Mouse (Mus musculus): ENCODE data around the gene Wrap73. TPM values are rescaled to one million over a fixed set of nuclear protein-coding genes. Genes with fewer than 3 reads are reported as not detected.

Gene Wrap73
- polyA plus RNA-seq, 1 experiment from 2014 or later: 41.7 TPM

GRCm38 (mm10) chr4:154144712-154145111 is 2.5 kb downstream of the Wrap73 start:
- WGBS: 75% methylated on average over 3 of the region's 3 CpGs
- peaks cover 23% of the 10 kb centered on the region for H3K27me3 ChIP-seq (ENCODE audit: control insufficient read depth, insufficient read depth, low read length)
- ATAC-seq (ENCODE audit: low FRiP score, low TSS enrichment): no peak
- H3K4me1 ChIP-seq (ENCODE audit: control insufficient read depth, insufficient read depth, low read length): peaks cover 14% of the 10 kb centered on the region
- H3K9me3 ChIP-seq (ENCODE audit: control insufficient read depth, low read length): no peaks in the 10 kb centered on the region
- no peak overlapping the region for H3K9ac ChIP-seq (ENCODE audit: low read depth, low read length)
- no peak overlapping the region for H3K27ac ChIP-seq (ENCODE audit: low read depth, low read length)
- H3K36me3 ChIP-seq (ENCODE audit: control insufficient read depth, insufficient read depth, low read length): peaks cover 23% of the 10 kb centered on the region; the same call in 1 of the 2 replicates
- no peak overlapping the region for H3K4me3 ChIP-seq (ENCODE audit: low read length)
- H3K4me2 ChIP-seq (replicated peaks; ENCODE audit: low read depth, low read length): no peak overlapping the region

GRCm38 (mm10) chr4:154146342-154146741 is 4.2 kb downstream of the Wrap73 start:
- no peak overlapping the region for H3K27ac ChIP-seq (ENCODE audit: low read depth, low read length)
- no peak overlapping the region for H3K4me3 ChIP-seq (ENCODE audit: low read length)
- peaks cover 6% of the 10 kb centered on the region for H3K27me3 ChIP-seq (ENCODE audit: control insufficient read depth, insufficient read depth, low read length)
- 0 out of 2 replicates have a peak, but pooled peaks cover 8% of the 10 kb centered on the region for H3K4me1 ChIP-seq (ENCODE audit: control insufficient read depth, insufficient read depth, low read length)
- WGBS: 85% methylated on average over 10 of the region's 10 CpGs
- H3K36me3 ChIP-seq (ENCODE audit: control insufficient read depth, insufficient read depth, low read length): peaks cover 33% of the 10 kb centered on the region; the same call in 1 of the 2 replicates
- H3K4me2 ChIP-seq (replicated peaks; ENCODE audit: low read depth, low read length): no peak overlapping the region
- ATAC-seq (ENCODE audit: low FRiP score, low TSS enrichment): no peak
- no peaks in the 10 kb centered on the region for H3K9me3 ChIP-seq (ENCODE audit: control insufficient read depth, low read length)
- no peak overlapping the region for H3K9ac ChIP-seq (ENCODE audit: low read depth, low read length)

- Histone ChIP-seq H3K9ac (ENCODE audit: low read depth, low read length) (no peak overlapping the region), H3K9me3 (ENCODE audit: control insufficient read depth, low read length) (no peaks in the 10 kb centered on the region), H3K27ac (ENCODE audit: low read depth, low read length) (no peak overlapping the region), H3K36me3 (ENCODE audit: control insufficient read depth, insufficient read depth, low read length) (peaks cover 77% of the 10 kb centered on the region), H3K4me1 (ENCODE audit: control insufficient read depth, insufficient read depth, low read length) (no peaks in the 10 kb centered on the region), H3K4me2 (replicated peaks; ENCODE audit: low read depth, low read length) (no peak overlapping the region), H3K27me3 (ENCODE audit: control insufficient read depth, insufficient read depth, low read length) (no peaks in the 10 kb centered on the region), H3K4me3 (ENCODE audit: low read length) (no peak overlapping the region)
- WGBS: 80% methylated on average over 11 of the region's 11 CpGs
- no peak for ATAC-seq (ENCODE audit: low FRiP score, low TSS enrichment)
These were observed 11.9 kb downstream of the Wrap73 start for GRCm38 (mm10) chr4:154154104-154154503.

GRCm38 (mm10) chr4:154156050-154156449 is 13.9 kb downstream of the Wrap73 start:
- no peak for ATAC-seq (ENCODE audit: low FRiP score, low TSS enrichment)
- 84% methylated on average over 7 of the region's 7 CpGs for WGBS
- H3K4me3 ChIP-seq (ENCODE audit: low read length): no peak overlapping the region
- H3K27ac ChIP-seq (ENCODE audit: low read depth, low read length): no peak overlapping the region
- H3K9me3 ChIP-seq (ENCODE audit: control insufficient read depth, low read length): no peaks in the 10 kb centered on the region
- H3K36me3 ChIP-seq (ENCODE audit: control insufficient read depth, insufficient read depth, low read length): peaks cover 67% of the 10 kb centered on the region
- H3K9ac ChIP-seq (ENCODE audit: low read depth, low read length): no peak overlapping the region
- H3K27me3 ChIP-seq (ENCODE audit: control insufficient read depth, insufficient read depth, low read length): no peaks in the 10 kb centered on the region
- peaks cover 7% of the 10 kb centered on the region for H3K4me1 ChIP-seq (ENCODE audit: control insufficient read depth, insufficient read depth, low read length)
- H3K4me2 ChIP-seq (replicated peaks; ENCODE audit: low read depth, low read length): no peak overlapping the region

GRCm38 (mm10) chr4:154157970-154158662 is 15.9 kb downstream of the Wrap73 start:
- H3K27me3 ChIP-seq (ENCODE audit: control insufficient read depth, insufficient read depth, low read length): no peaks in the 10 kb centered on the region
- peaks cover 51% of the 10 kb centered on the region for H3K36me3 ChIP-seq (ENCODE audit: control insufficient read depth, insufficient read depth, low read length)
- H3K4me2 ChIP-seq (replicated peaks; ENCODE audit: low read depth, low read length): no peak overlapping the region
- no peak overlapping the region for H3K27ac ChIP-seq (ENCODE audit: low read depth, low read length)
- no peak for ATAC-seq (ENCODE audit: low FRiP score, low TSS enrichment)
- 94% methylated on average over 14 of the region's 14 CpGs for WGBS
- peaks cover 12% of the 10 kb centered on the region for H3K4me1 ChIP-seq (ENCODE audit: control insufficient read depth, insufficient read depth, low read length)
- H3K9ac ChIP-seq (ENCODE audit: low read depth, low read length): no peak overlapping the region
- H3K9me3 ChIP-seq (ENCODE audit: control insufficient read depth, low read length): no peaks in the 10 kb centered on the region
- H3K4me3 ChIP-seq (ENCODE audit: low read length): no peak overlapping the region

- Histone ChIP-seq H3K4me1 (ENCODE audit: control insufficient read depth, insufficient read depth, low read length) (peaks cover 12% of the 10 kb centered on the region), H3K4me3 (ENCODE audit: low read length) (no peak overlapping the region), H3K36me3 (ENCODE audit: control insufficient read depth, insufficient read depth, low read length) (peaks cover 47% of the 10 kb centered on the region), H3K9me3 (ENCODE audit: control insufficient read depth, low read length) (no peaks in the 10 kb centered on the region), H3K27me3 (ENCODE audit: control insufficient read depth, insufficient read depth, low read length) (no peaks in the 10 kb centered on the region), H3K4me2 (replicated peaks; ENCODE audit: low read depth, low read length) (no peak overlapping the region), H3K27ac (ENCODE audit: low read depth, low read length) (no peak overlapping the region), H3K9ac (ENCODE audit: low read depth, low read length) (no peak overlapping the region)
- WGBS: 20% methylated on average over 6 of the region's 6 CpGs
- peak; percentile 22; the same call in 1 of the 2 replicates for ATAC-seq (ENCODE audit: low FRiP score, low TSS enrichment)
These were observed 16.8 kb downstream of the Wrap73 start for GRCm38 (mm10) chr4:154159002-154159401.

- H3K27me3 ChIP-seq (ENCODE audit: control insufficient read depth, insufficient read depth, low read length): no peaks in the 10 kb centered on the region
- H3K36me3 ChIP-seq (ENCODE audit: control insufficient read depth, insufficient read depth, low read length): peaks cover 39% of the 10 kb centered on the region
- H3K27ac ChIP-seq (ENCODE audit: low read depth, low read length): peak overlapping the region; percentile 67; the same call in 1 of the 2 replicates
- H3K9ac ChIP-seq (ENCODE audit: low read depth, low read length): peak overlapping the region; percentile 84
- WGBS: 2% methylated on average over 47 of the region's 47 CpGs
- peak overlapping the region; percentile 72 for H3K4me2 ChIP-seq (replicated peaks; ENCODE audit: low read depth, low read length)
- peak; percentile 58 for ATAC-seq (ENCODE audit: low FRiP score, low TSS enrichment)
- H3K4me1 ChIP-seq (ENCODE audit: control insufficient read depth, insufficient read depth, low read length): peaks cover 12% of the 10 kb centered on the region
- H3K9me3 ChIP-seq (ENCODE audit: control insufficient read depth, low read length): no peaks in the 10 kb centered on the region
- peak overlapping the region; percentile 93 for H3K4me3 ChIP-seq (ENCODE audit: low read length)
These were observed 17.9 kb downstream of the Wrap73 start for GRCm38 (mm10) chr4:154159961-154160537.

- ATAC-seq (ENCODE audit: low FRiP score, low TSS enrichment): peak; percentile 96
- WGBS: 1% methylated on average over 75 of the region's 75 CpGs
- Histone ChIP-seq H3K9me3 (ENCODE audit: control insufficient read depth, low read length) (no peaks in the 10 kb centered on the region), H3K27ac (ENCODE audit: low read depth, low read length) (peak within 1 kb of the TSS; percentile 67; the same call in 1 of the 2 replicates), H3K4me2 (replicated peaks; ENCODE audit: low read depth, low read length) (peak within 1 kb of the TSS; percentile 81), H3K4me3 (ENCODE audit: low read length) (peak within 1 kb of the TSS; percentile 93), H3K36me3 (ENCODE audit: control insufficient read depth, insufficient read depth, low read length) (peaks cover 32% of the 10 kb centered on the region), H3K4me1 (ENCODE audit: control insufficient read depth, insufficient read depth, low read length) (peaks cover 12% of the 10 kb centered on the region), H3K27me3 (ENCODE audit: control insufficient read depth, insufficient read depth, low read length) (no peaks in the 10 kb centered on the region), H3K9ac (ENCODE audit: low read depth, low read length) (peak within 1 kb of the TSS; percentile 84)
These were observed 18.6 kb downstream of the Wrap73 start, which contains the start of gene Tprgl for GRCm38 (mm10) chr4:154160538-154161390. Gene Tprgl, minus strand, starts transcription at chr4:154160666.
